Mouse (Mus musculus) heart, adult 2 months (tissue): ENCODE data around the gene Ddrgk1.

ENCODE experiments used
- CTCF ChIP-seq: fragments of 200-600 bp; IDR thresholded peaks from 2 replicates; pipeline ENCODE4 v1.8.1; 2022; ENCODE audit warnings: antibody characterized with exemption, mild to moderate bottlenecking, moderate library complexity
- EP300 ChIP-seq: fragments of 200-500 bp; IDR thresholded peaks from 2 replicates; pipeline ENCODE4 v1.6.1; 2011; ENCODE audit warnings: low read depth, low read length, control low read depth; ENCODE audit not compliant: insufficient read depth
- POLR2A ChIP-seq: fragments of 200-500 bp; IDR thresholded peaks from 2 replicates; pipeline ENCODE4 v1.6.1; 2011; ENCODE audit warnings: mild to moderate bottlenecking, low read depth, low read length, control low read depth; ENCODE audit not compliant: insufficient read depth

DNA sequence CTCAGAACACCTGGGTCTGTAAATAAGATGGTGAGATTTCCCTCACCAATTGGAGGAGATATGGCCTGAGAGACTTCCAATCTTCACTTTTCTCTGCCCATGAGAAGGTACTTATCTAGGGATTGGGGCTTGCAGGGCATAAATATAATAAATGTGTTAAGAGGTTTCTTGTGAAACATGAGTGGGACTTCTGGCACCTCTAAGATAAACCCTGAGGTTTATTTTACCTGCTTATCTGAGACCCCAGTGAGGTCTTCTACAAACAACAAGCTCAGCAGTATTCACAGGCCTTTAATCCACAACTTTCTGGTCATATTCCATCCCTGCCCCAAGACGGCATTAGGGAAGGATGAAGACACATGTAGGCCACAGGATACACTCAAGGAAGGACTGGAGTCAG lies 10.7 kb downstream of the Ddrgk1 start:
- TF ChIP-seq CTCF: no peak
- TF ChIP-seq POLR2A: no peak
- no peak for TF ChIP-seq EP300
